Mouse (Mus musculus) kidney, postnatal 0 days (tissue): Measurements from ENCODE around the gene Gm20517. TPM values are rescaled to one million over a fixed set of nuclear protein-coding genes. Genes with fewer than 3 reads are reported as not detected.

ENCODE experiments used
- ATAC-seq: fragments of 200-750 bp; cut with Nextera tagmentation; replicated peaks from 2 replicates; pipeline ENCODE4 v1.8.0; 2017; ENCODE audit warnings: low read depth, moderate number of reproducible peaks, moderate TSS enrichment, moderate library complexity; ENCODE audit not compliant: low FRiP score
- DNase-seq: peaks from one replicate; pipeline ENCODE4 v3.0.0-alpha.2; 2016; ENCODE audit warnings: low spot score
- H3K27ac ChIP-seq: fragments of 300-500 bp; sonication (generic); 2 replicates; pipeline ENCODE4 v1.5.1; 2014; ENCODE audit warnings: mild to moderate bottlenecking
- H3K27me3 ChIP-seq: fragments of 300-500 bp; sonication (generic); 2 replicates; pipeline ENCODE4 v1.6.1; 2014; ENCODE audit warnings: low read length, mixed read lengths; ENCODE audit not compliant: insufficient read depth
- H3K36me3 ChIP-seq: fragments of 300-500 bp; sonication (generic); 2 replicates; pipeline ENCODE4 v1.6.1; 2014; ENCODE audit warnings: low read length, mixed read lengths; ENCODE audit not compliant: insufficient read depth
- H3K4me1 ChIP-seq: fragments of 300-500 bp; sonication (generic); replicated peaks from 2 replicates; pipeline ENCODE4 v1.6.1; 2014; ENCODE audit warnings: antibody characterized with exemption, low read length, mixed read lengths; ENCODE audit not compliant: insufficient read depth
- H3K4me2 ChIP-seq: fragments of 300-500 bp; sonication (generic); 2 replicates; pipeline ENCODE4 v1.6.1; 2014; ENCODE audit warnings: mild to moderate bottlenecking, low read length, moderate library complexity, mixed read lengths
- H3K4me3 ChIP-seq: fragments of 300-500 bp; sonication (generic); replicated peaks from 2 replicates; pipeline ENCODE4 v1.5.1; 2014; ENCODE audit warnings: low read depth, low read length
- H3K9ac ChIP-seq: fragments of 300-500 bp; sonication (generic); 2 replicates; pipeline ENCODE4 v1.6.1; 2014; ENCODE audit warnings: low read depth, low read length
- H3K9me3 ChIP-seq: fragments of 300-500 bp; sonication (generic); replicated peaks from 2 replicates; pipeline ENCODE4 v1.6.1; 2016; ENCODE audit warnings: low read length, inconsistent platforms, mixed read lengths
- CTCF ChIP-seq: IDR thresholded peaks from 2 replicates; pipeline ENCODE4 v1.5.1; 2016; ENCODE audit warnings: antibody characterized with exemption, low read depth, mild to moderate bottlenecking, moderate library complexity
- WGBS: fragments of 180-500 bp; shearing (Covaris S2); extraction: QIAGEN DNeasy Blood & Tissue Kit; methylation state at CpG from one replicate; pipeline ENCODE4 v1.1.7; 2014; 5-methylcytosine and 5-hydroxymethylcytosine counted together
- polyA plus RNA-seq: library from polyadenylated mRNA; unstranded; fragments of >200 nt; fragmentation: Nextera tagmentation; extraction: Ambion mirVana; gene quantifications from 2 replicates; pipeline ENCODE4 v1.2.1, GENCODE M21; 2015

Gene Gm20517
- polyA plus RNA-seq, 1 experiment from 2014 or later, result 1.8 TPM

- Histone ChIP-seq H3K4me3 (no peak overlapping the region), H3K4me1 (no peaks in the 10 kb centered on the region), H3K27me3 (no peaks in the 10 kb centered on the region), H3K9ac (no peak overlapping the region), H3K36me3 (peaks cover 22% of the 10 kb centered on the region; the same call in 1 of the 2 replicates), H3K4me2 (no peak overlapping the region), H3K9me3 (no peaks in the 10 kb centered on the region), H3K27ac (peak overlapping the region; percentile 58; the same call in 1 of the 2 replicates)
- WGBS, result 68% methylated on average over 5 of the region's 5 CpGs
- ATAC-seq (no peak), DNase-seq (no peak)
- TF ChIP-seq CTCF, result no peak
These were observed 67.3 kb downstream of the Gm20517 start for GRCm38 (mm10) chr17:47678702-47679101.

GRCm38 (mm10) chr17:47682836-47683235 lies 71.4 kb downstream of the Gm20517 start:
- Histone ChIP-seq H3K4me2 (no peak overlapping the region), H3K27ac (no peak overlapping the region), H3K9ac (no peak overlapping the region), H3K27me3 (no peaks in the 10 kb centered on the region), H3K4me1 (peaks cover 6% of the 10 kb centered on the region; the same call in 1 of the 2 replicates), H3K4me3 (no peak overlapping the region), H3K9me3 (no peaks in the 10 kb centered on the region), H3K36me3 (peaks cover 34% of the 10 kb centered on the region; the same call in 1 of the 2 replicates)
- no peak for DNase-seq
- WGBS, result 82% methylated on average over 4 of the region's 4 CpGs
- no peak for TF ChIP-seq CTCF
- no peak for ATAC-seq

DNA sequence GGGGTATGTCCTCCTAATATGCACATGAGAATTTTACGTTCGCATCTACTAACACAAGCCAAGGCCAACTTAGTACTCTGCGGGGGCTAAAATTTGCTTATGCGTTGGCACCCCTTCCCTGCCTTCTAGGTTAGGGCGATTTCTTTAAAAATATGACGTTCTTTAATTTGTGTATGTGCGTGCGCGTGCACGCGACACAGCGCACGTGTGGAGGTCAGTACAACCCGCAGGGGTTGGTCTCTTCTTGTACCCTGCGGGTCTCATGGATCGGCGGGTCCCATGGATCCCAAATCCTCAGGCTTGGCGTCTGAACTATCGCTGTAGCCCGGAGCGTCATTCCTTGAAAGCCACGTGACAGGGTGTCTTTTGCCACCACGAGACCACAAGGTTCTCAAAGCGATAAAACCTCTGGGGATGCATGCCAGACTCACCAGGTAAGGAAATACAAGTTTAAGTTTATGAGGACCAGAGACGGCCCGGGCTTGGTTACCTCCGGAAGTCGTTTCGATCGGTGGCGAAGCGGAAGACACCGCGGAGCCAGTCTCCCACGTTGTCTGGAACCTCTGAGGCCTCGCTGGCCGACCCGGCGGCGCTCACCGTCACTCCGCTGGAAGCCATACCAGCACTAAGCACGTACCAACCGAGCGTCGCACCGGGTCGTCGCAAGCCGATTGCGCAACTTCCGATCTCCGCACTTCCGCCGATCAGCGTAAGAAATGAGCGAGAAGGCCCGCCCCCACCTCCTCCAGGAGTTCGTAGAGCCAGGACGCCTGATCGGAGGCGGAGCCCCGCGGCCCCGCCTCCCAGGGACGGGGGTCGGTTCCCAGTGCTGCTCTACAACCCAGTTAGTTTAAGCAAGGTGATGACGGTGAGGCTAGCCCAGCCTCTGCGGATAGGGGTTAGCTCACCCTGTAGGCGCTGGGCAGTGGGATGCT lies 76.3 kb downstream of the Gm20517 start:
- TF ChIP-seq CTCF, result no peak
- WGBS, result under 1% methylated on average over 70 of the region's 70 CpGs
- ATAC-seq, result peak; percentile 88

GRCm38 (mm10) chr17:47688344-47688607 lies 76.9 kb downstream of the Gm20517 start, which contains the start of gene Tomm6:
Tomm6 (minus strand) TSS chr17:47688386.
- Histone ChIP-seq H3K9ac (peak within 1 kb of the TSS; percentile 70), H3K4me1 (peaks cover 9% of the 10 kb centered on the region; the same call in 1 of the 2 replicates), H3K4me2 (peak within 1 kb of the TSS; percentile 96), H3K27ac (peak within 1 kb of the TSS; percentile 80), H3K36me3 (0 out of 2 replicates have a peak, but pooled peaks cover 16% of the 10 kb centered on the region), H3K4me3 (peak within 1 kb of the TSS; percentile 62), H3K27me3 (no peaks in the 10 kb centered on the region), H3K9me3 (no peaks in the 10 kb centered on the region)
- DNase-seq, result no peak
- WGBS, result 0% methylated on average over 9 of the region's 9 CpGs
- no peak for TF ChIP-seq CTCF
- ATAC-seq, result no peak

More for the DNA sequence above, 76.3 kb downstream of the Gm20517 start:
- Histone ChIP-seq H3K27ac (peak overlapping the region; percentile 80), H3K4me1 (peaks cover 9% of the 10 kb centered on the region; the same call in 1 of the 2 replicates), H3K9ac (peak overlapping the region; percentile 70), H3K27me3 (no peaks in the 10 kb centered on the region), H3K36me3 (0 out of 2 replicates have a peak, but pooled peaks cover 16% of the 10 kb centered on the region), H3K9me3 (no peaks in the 10 kb centered on the region), H3K4me2 (peak overlapping the region; percentile 96), H3K4me3 (peak overlapping the region; percentile 62)
- DNase-seq, result peak; percentile 98

- peak within 1 kb of the TSS; percentile 70 for H3K9ac ChIP-seq
- TF ChIP-seq CTCF, result peak; percentile 23; the same call in 1 of the 2 replicates
- DNase-seq (peak; percentile 74), ATAC-seq (peak; percentile 35; the same call in 1 of the 2 replicates)
- peak within 1 kb of the TSS; percentile 80 for H3K27ac ChIP-seq
- peak within 1 kb of the TSS; percentile 62 for H3K4me3 ChIP-seq
- peaks cover 9% of the 10 kb centered on the region; the same call in 1 of the 2 replicates for H3K4me1 ChIP-seq
- no peaks in the 10 kb centered on the region for H3K9me3 ChIP-seq
- 0 out of 2 replicates have a peak, but pooled peaks cover 16% of the 10 kb centered on the region for H3K36me3 ChIP-seq
- 1% methylated on average over 58 of the region's 58 CpGs for WGBS
- peak within 1 kb of the TSS; percentile 96 for H3K4me2 ChIP-seq
- H3K27me3 ChIP-seq, result no peaks in the 10 kb centered on the region
These were observed 77.5 kb downstream of the Gm20517 start, which contains the start of gene Frs3 for GRCm38 (mm10) chr17:47688608-47689575. Frs3 (plus strand) TSS chr17:47689030.

GRCm38 (mm10) chr17:47689894-47690293 lies 78.5 kb downstream of the Gm20517 start:
- Histone ChIP-seq H3K27ac (no peak overlapping the region), H3K4me1 (peaks cover 9% of the 10 kb centered on the region; the same call in 1 of the 2 replicates), H3K27me3 (no peaks in the 10 kb centered on the region), H3K9ac (no peak overlapping the region), H3K4me2 (no peak overlapping the region), H3K36me3 (0 out of 2 replicates have a peak, but pooled peaks cover 12% of the 10 kb centered on the region), H3K9me3 (no peaks in the 10 kb centered on the region), H3K4me3 (no peak overlapping the region)
- no peak for ATAC-seq
- TF ChIP-seq CTCF, result no peak
- WGBS, result 84% methylated on average over 8 of the region's 8 CpGs
- no peak for DNase-seq
